Mouse (Mus musculus) right cerebral cortex, postnatal 14 days (tissue): ENCODE results near the gene Yeats2.
"Not testable (repeated sequence)": the region's sequence is repeated elsewhere in the genome, so short reads cannot be mapped to it uniquely, and the experiment has no call there.

ENCODE experiments used
- DNase-seq: peaks from one replicate; pipeline ENCODE4 v3.0.0; 2022

The Yeats2 gene

GRCm38 (mm10) chr16:20140772-20141531 lies at the start of gene Yeats2:
Gene Yeats2, plus strand, starts transcription at chr16:20141063.
- DNase-seq: peak; percentile 81

- no peak for DNase-seq
Observed at GRCm38 (mm10) chr16:20095966-20096365, 44.9 kb upstream of the Yeats2 start.

- peak; percentile 87 for DNase-seq
Observed at GRCm38 (mm10) chr16:20097069-20097710, 43.7 kb upstream of the Yeats2 start, which contains the start of gene Klhl24. Gene Klhl24, plus strand, starts transcription at chr16:20097542.

- peak; percentile 85 for DNase-seq
Observed at GRCm38 (mm10) chr16:20097711-20098374, 43.0 kb upstream of the Yeats2 start.

- DNase-seq: no peak
Observed at GRCm38 (mm10) chr16:20098375-20098727, 42.5 kb upstream of the Yeats2 start.

- DNase-seq: no peak
Observed at GRCm38 (mm10) chr16:20098866-20099629, 41.8 kb upstream of the Yeats2 start.

- DNase-seq: no peak
Observed at GRCm38 (mm10) chr16:20106996-20107395, 33.9 kb upstream of the Yeats2 start.

GRCm38 (mm10) chr16:20108961-20109360 lies 31.9 kb upstream of the Yeats2 start:
- DNase-seq: no peak

GRCm38 (mm10) chr16:20112649-20113048 lies 28.2 kb upstream of the Yeats2 start:
- no peak for DNase-seq

- no peak for DNase-seq
Observed at GRCm38 (mm10) chr16:20116069-20116468, 24.8 kb upstream of the Yeats2 start.

- not testable (repeated sequence) for DNase-seq
Observed at GRCm38 (mm10) chr16:20126319-20126883, 14.5 kb upstream of the Yeats2 start.

- DNase-seq: no peak
Observed at GRCm38 (mm10) chr16:20130397-20130796, 10.5 kb upstream of the Yeats2 start.

- DNase-seq: no peak
Observed at GRCm38 (mm10) chr16:20144568-20144967, 3.7 kb downstream of the Yeats2 start.

- DNase-seq: no peak
Observed at GRCm38 (mm10) chr16:20151991-20152390, 11.1 kb downstream of the Yeats2 start.

GRCm38 (mm10) chr16:20153742-20154141 lies 12.9 kb downstream of the Yeats2 start:
- DNase-seq: no peak

- DNase-seq: no peak
Observed at GRCm38 (mm10) chr16:20160130-20160529, 19.3 kb downstream of the Yeats2 start.

- DNase-seq: no peak
Observed at GRCm38 (mm10) chr16:20169071-20169470, 28.2 kb downstream of the Yeats2 start.

- DNase-seq: no peak
Observed at GRCm38 (mm10) chr16:20169471-20170106, 28.7 kb downstream of the Yeats2 start.

GRCm38 (mm10) chr16:20179406-20180175 lies 38.7 kb downstream of the Yeats2 start:
- DNase-seq: no peak

- no peak for DNase-seq
Observed at GRCm38 (mm10) chr16:20185368-20185767, 44.5 kb downstream of the Yeats2 start.

GRCm38 (mm10) chr16:20191161-20191882 lies 50.5 kb downstream of the Yeats2 start:
- no peak for DNase-seq
